Mouse (Mus musculus) small intestine, adult 2 months (tissue): ENCODE measurements around the gene Zfp773.
A peak's percentile ranks its signal among the peaks of the same experiment; 100 is the strongest.

ENCODE experiments used
- CTCF ChIP-seq: fragments of 200-500 bp; IDR thresholded peaks from 2 replicates; pipeline ENCODE4 v1.5.1; 2012; ENCODE audit warnings: low read depth, mild to moderate bottlenecking, control low read depth, inconsistent platforms, low read length, moderate library complexity, mixed read lengths; ENCODE audit not compliant: insufficient replicate concordance, insufficient read length; ENCODE audit errors: extremely low read depth
- POLR2A ChIP-seq: fragments of 200-500 bp; IDR thresholded peaks from 2 replicates; pipeline ENCODE4 v1.6.1; 2012; ENCODE audit warnings: low read depth, mild to moderate bottlenecking, control low read depth, inconsistent platforms, low read length, moderate library complexity

DNA sequence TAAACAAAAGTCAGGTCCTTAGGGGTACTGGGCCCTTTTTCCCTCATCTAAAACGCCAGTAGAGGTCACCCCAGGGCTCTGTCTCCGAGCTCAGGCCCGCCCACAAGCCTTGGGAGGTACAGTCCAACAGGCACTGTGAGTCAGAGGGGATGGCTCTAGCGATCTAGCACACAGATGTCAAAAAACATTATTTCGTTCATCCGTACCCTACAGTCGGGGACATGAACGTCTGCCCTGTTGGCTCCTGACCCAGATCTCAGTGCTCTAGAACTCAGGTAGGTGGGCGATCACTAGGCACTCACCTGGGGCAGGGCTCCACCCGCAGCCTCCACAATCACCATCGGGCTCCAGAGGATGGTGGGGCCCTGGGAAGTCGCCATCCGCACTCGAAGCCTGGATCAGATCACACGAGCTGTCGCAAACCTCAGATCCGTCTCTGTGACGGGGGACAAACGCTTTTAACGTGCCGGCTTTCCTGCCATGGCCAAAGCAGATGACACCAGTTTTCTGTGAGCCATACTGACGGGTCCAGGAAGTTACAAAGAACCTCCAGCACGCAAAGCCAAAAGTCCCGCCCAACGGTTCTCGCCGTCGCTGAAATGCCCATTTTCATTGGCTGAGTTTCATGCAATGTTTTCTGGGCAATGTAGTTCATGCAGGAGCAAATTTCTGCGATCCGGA, 15.5 kb downstream of the Zfp773 start, which contains the start of gene Zfp954:
- TF ChIP-seq CTCF (peak; percentile 46; the same call in 1 of the 2 replicates), POLR2A (peak; percentile 38; the same call in 1 of the 2 replicates)
